Mouse (Mus musculus): ENCODE measurements around the gene Dohh. TPM values are rescaled to one million over a fixed set of nuclear protein-coding genes. Genes with fewer than 3 reads are reported as not detected.
A peak's percentile ranks its signal among the peaks of the same experiment; 100 is the strongest.

Dohh gene
- polyA plus RNA-seq, 1 experiment from 2014 or later, result 109 TPM

GRCm38 (mm10) chr10:81389801-81390677, 5.8 kb downstream of the Dohh start:
- Histone ChIP-seq H3K9me3 (ENCODE audit: control insufficient read depth, low read length) (no peaks in the 10 kb centered on the region), H3K4me2 (ENCODE audit: low read depth, low read length) (no peak overlapping the region), H3K4me3 (ENCODE audit: low read length) (no peak overlapping the region), H3K36me3 (ENCODE audit: control insufficient read depth, insufficient read depth, low read length) (peaks cover 11% of the 10 kb centered on the region), H3K4me1 (ENCODE audit: control insufficient read depth, insufficient read depth, low read length) (peaks cover 32% of the 10 kb centered on the region), H3K27me3 (replicated peaks; ENCODE audit: control insufficient read depth, insufficient read depth, low read length) (no peaks in the 10 kb centered on the region), H3K27ac (ENCODE audit: low read length) (peak overlapping the region; percentile 10; the same call in 1 of the 2 replicates), H3K9ac (ENCODE audit: low read depth, low read length) (peak overlapping the region; percentile 27)
- WGBS, result 61% methylated on average over 23 of the region's 23 CpGs
- ATAC-seq, result no peak

GRCm38 (mm10) chr10:81390678-81390965, 6.4 kb downstream of the Dohh start:
- Histone ChIP-seq H3K27ac (ENCODE audit: low read length) (no peak overlapping the region), H3K27me3 (replicated peaks; ENCODE audit: control insufficient read depth, insufficient read depth, low read length) (no peaks in the 10 kb centered on the region), H3K4me2 (ENCODE audit: low read depth, low read length) (no peak overlapping the region), H3K9ac (ENCODE audit: low read depth, low read length) (no peak overlapping the region), H3K4me1 (ENCODE audit: control insufficient read depth, insufficient read depth, low read length) (peaks cover 27% of the 10 kb centered on the region), H3K9me3 (ENCODE audit: control insufficient read depth, low read length) (no peaks in the 10 kb centered on the region), H3K4me3 (ENCODE audit: low read length) (no peak overlapping the region), H3K36me3 (ENCODE audit: control insufficient read depth, insufficient read depth, low read length) (peaks cover 11% of the 10 kb centered on the region)
- 87% methylated on average over 13 of the region's 13 CpGs for WGBS
- no peak for ATAC-seq

GRCm38 (mm10) chr10:81392270-81392669, 8.0 kb downstream of the Dohh start:
- ATAC-seq, result peak; percentile 79
- 56% methylated on average over 6 of the region's 6 CpGs for WGBS
- Histone ChIP-seq H3K4me1 (ENCODE audit: control insufficient read depth, insufficient read depth, low read length) (peaks cover 23% of the 10 kb centered on the region), H3K4me3 (ENCODE audit: low read length) (peak overlapping the region; percentile 50; the same call in 1 of the 2 replicates), H3K27me3 (replicated peaks; ENCODE audit: control insufficient read depth, insufficient read depth, low read length) (no peaks in the 10 kb centered on the region), H3K9ac (ENCODE audit: low read depth, low read length) (peak overlapping the region; percentile 58), H3K4me2 (ENCODE audit: low read depth, low read length) (peak overlapping the region; percentile 57), H3K36me3 (ENCODE audit: control insufficient read depth, insufficient read depth, low read length) (peaks cover 10% of the 10 kb centered on the region), H3K27ac (ENCODE audit: low read length) (peak overlapping the region; percentile 96), H3K9me3 (ENCODE audit: control insufficient read depth, low read length) (no peaks in the 10 kb centered on the region)

- Histone ChIP-seq H3K4me2 (ENCODE audit: low read depth, low read length) (peak within 1 kb of the TSS; percentile 57), H3K27me3 (replicated peaks; ENCODE audit: control insufficient read depth, insufficient read depth, low read length) (no peaks in the 10 kb centered on the region), H3K9me3 (ENCODE audit: control insufficient read depth, low read length) (no peaks in the 10 kb centered on the region), H3K36me3 (ENCODE audit: control insufficient read depth, insufficient read depth, low read length) (peaks cover 9% of the 10 kb centered on the region), H3K9ac (ENCODE audit: low read depth, low read length) (peak within 1 kb of the TSS; percentile 70), H3K27ac (ENCODE audit: low read length) (peak within 1 kb of the TSS; percentile 96), H3K4me3 (ENCODE audit: low read length) (peak within 1 kb of the TSS; percentile 50), H3K4me1 (ENCODE audit: control insufficient read depth, insufficient read depth, low read length) (peaks cover 23% of the 10 kb centered on the region)
- WGBS, result 45% methylated on average over 14 of the region's 14 CpGs
- ATAC-seq, result peak; percentile 90
These were observed 8.6 kb downstream of the Dohh start, which contains the start of gene Smim24 for GRCm38 (mm10) chr10:81392781-81393185. Smim24 (plus strand) TSS chr10:81393051.

GRCm38 (mm10) chr10:81393456-81394063, 9.3 kb downstream of the Dohh start:
- 3% methylated on average over 19 of the region's 19 CpGs for WGBS
- peak; percentile 29 for ATAC-seq
- peak overlapping the region; percentile 96 for H3K27ac ChIP-seq (ENCODE audit: low read length)
- H3K4me3 ChIP-seq (ENCODE audit: low read length), result peak overlapping the region; percentile 50
- no peaks in the 10 kb centered on the region for H3K27me3 ChIP-seq (replicated peaks; ENCODE audit: control insufficient read depth, insufficient read depth, low read length)
- H3K4me1 ChIP-seq (ENCODE audit: control insufficient read depth, insufficient read depth, low read length), result peaks cover 23% of the 10 kb centered on the region
- H3K36me3 ChIP-seq (ENCODE audit: control insufficient read depth, insufficient read depth, low read length), result peaks cover 6% of the 10 kb centered on the region; the same call in 1 of the 2 replicates
- H3K9ac ChIP-seq (ENCODE audit: low read depth, low read length), result peak overlapping the region; percentile 70
- H3K9me3 ChIP-seq (ENCODE audit: control insufficient read depth, low read length), result no peaks in the 10 kb centered on the region
- H3K4me2 ChIP-seq (ENCODE audit: low read depth, low read length), result peak overlapping the region; percentile 57

DNA sequence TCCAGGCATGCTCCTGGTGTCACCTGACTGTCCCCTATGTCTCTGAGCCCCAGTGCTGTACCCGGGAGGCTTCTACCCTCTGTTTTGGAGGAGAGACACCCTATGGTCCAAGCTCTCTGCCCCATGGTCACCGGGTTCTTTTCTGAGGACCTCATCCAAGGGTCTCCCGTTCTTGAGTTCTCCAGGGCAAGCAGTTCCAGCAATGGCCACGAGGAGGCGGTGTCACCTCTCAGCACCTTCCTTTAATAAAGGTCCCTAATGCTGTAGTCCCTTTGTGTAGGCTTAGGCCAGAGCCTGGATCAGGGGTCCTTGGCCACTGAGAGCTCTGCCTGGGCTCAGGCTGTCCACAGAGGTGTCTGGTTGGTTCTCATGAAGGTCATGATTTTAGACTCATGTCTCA, 10.9 kb downstream of the Dohh start:
- H3K27me3 ChIP-seq (replicated peaks; ENCODE audit: control insufficient read depth, insufficient read depth, low read length), result no peaks in the 10 kb centered on the region
- H3K27ac ChIP-seq (ENCODE audit: low read length), result no peak overlapping the region
- peaks cover 20% of the 10 kb centered on the region for H3K4me1 ChIP-seq (ENCODE audit: control insufficient read depth, insufficient read depth, low read length)
- ATAC-seq, result no peak
- no peak overlapping the region for H3K4me3 ChIP-seq (ENCODE audit: low read length)
- peaks cover 6% of the 10 kb centered on the region; the same call in 1 of the 2 replicates for H3K36me3 ChIP-seq (ENCODE audit: control insufficient read depth, insufficient read depth, low read length)
- no peak overlapping the region for H3K9ac ChIP-seq (ENCODE audit: low read depth, low read length)
- H3K4me2 ChIP-seq (ENCODE audit: low read depth, low read length), result no peak overlapping the region
- WGBS, result 13% methylated on average over 5 of the region's 5 CpGs
- no peaks in the 10 kb centered on the region for H3K9me3 ChIP-seq (ENCODE audit: control insufficient read depth, low read length)

GRCm38 (mm10) chr10:81395865-81396264, 11.6 kb downstream of the Dohh start:
- H3K36me3 ChIP-seq (ENCODE audit: control insufficient read depth, insufficient read depth, low read length), result peaks cover 10% of the 10 kb centered on the region; the same call in 1 of the 2 replicates
- no peak overlapping the region for H3K27ac ChIP-seq (ENCODE audit: low read length)
- H3K4me1 ChIP-seq (ENCODE audit: control insufficient read depth, insufficient read depth, low read length), result peaks cover 18% of the 10 kb centered on the region
- no peak overlapping the region for H3K9ac ChIP-seq (ENCODE audit: low read depth, low read length)
- no peak for ATAC-seq
- H3K4me2 ChIP-seq (ENCODE audit: low read depth, low read length), result no peak overlapping the region
- H3K27me3 ChIP-seq (replicated peaks; ENCODE audit: control insufficient read depth, insufficient read depth, low read length), result no peaks in the 10 kb centered on the region
- WGBS, result 85% methylated on average over 4 of the region's 4 CpGs
- H3K9me3 ChIP-seq (ENCODE audit: control insufficient read depth, low read length), result no peaks in the 10 kb centered on the region
- no peak overlapping the region for H3K4me3 ChIP-seq (ENCODE audit: low read length)

DNA sequence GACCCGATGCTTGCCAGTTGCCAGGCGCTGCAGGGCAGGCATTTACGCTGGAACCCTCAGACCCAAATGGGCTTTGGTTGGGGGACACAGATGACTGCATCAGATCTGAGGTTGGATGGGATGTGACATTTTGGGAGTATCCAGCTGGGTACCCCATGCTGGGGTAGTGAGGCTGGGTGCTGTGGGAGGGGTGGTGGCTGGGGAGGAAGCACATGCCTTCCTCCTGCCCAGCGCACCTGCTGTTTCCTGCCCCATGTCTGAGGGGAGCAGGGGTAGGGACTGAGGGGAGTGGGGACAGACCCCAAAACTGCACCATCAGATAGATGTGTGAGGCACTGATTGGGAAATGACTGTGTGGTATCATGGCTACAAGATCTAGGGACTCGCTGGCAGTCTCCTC, 12.5 kb downstream of the Dohh start:
- H3K9ac ChIP-seq (ENCODE audit: low read depth, low read length), result no peak overlapping the region
- no peak overlapping the region for H3K4me3 ChIP-seq (ENCODE audit: low read length)
- WGBS, result 81% methylated on average over 5 of the region's 5 CpGs
- H3K4me2 ChIP-seq (ENCODE audit: low read depth, low read length), result no peak overlapping the region
- H3K27me3 ChIP-seq (replicated peaks; ENCODE audit: control insufficient read depth, insufficient read depth, low read length), result no peaks in the 10 kb centered on the region
- peaks cover 27% of the 10 kb centered on the region for H3K4me1 ChIP-seq (ENCODE audit: control insufficient read depth, insufficient read depth, low read length)
- no peaks in the 10 kb centered on the region for H3K9me3 ChIP-seq (ENCODE audit: control insufficient read depth, low read length)
- no peak overlapping the region for H3K27ac ChIP-seq (ENCODE audit: low read length)
- ATAC-seq, result no peak
- peaks cover 10% of the 10 kb centered on the region; the same call in 1 of the 2 replicates for H3K36me3 ChIP-seq (ENCODE audit: control insufficient read depth, insufficient read depth, low read length)

GRCm38 (mm10) chr10:81399296-81399695, 15.1 kb downstream of the Dohh start:
- peaks cover 10% of the 10 kb centered on the region; the same call in 1 of the 2 replicates for H3K36me3 ChIP-seq (ENCODE audit: control insufficient read depth, insufficient read depth, low read length)
- no peak overlapping the region for H3K4me2 ChIP-seq (ENCODE audit: low read depth, low read length)
- H3K4me1 ChIP-seq (ENCODE audit: control insufficient read depth, insufficient read depth, low read length), result peaks cover 31% of the 10 kb centered on the region
- no peak overlapping the region for H3K27ac ChIP-seq (ENCODE audit: low read length)
- no peak overlapping the region for H3K9ac ChIP-seq (ENCODE audit: low read depth, low read length)
- whole genome bisulfite sequencing, result 74% methylated on average over 5 of the region's 5 CpGs
- no peak overlapping the region for H3K4me3 ChIP-seq (ENCODE audit: low read length)
- H3K27me3 ChIP-seq (replicated peaks; ENCODE audit: control insufficient read depth, insufficient read depth, low read length), result no peaks in the 10 kb centered on the region
- ATAC-seq, result no peak
- no peaks in the 10 kb centered on the region for H3K9me3 ChIP-seq (ENCODE audit: control insufficient read depth, low read length)
